Mouse (Mus musculus) brain, embryonic 14.5 days (tissue): ENCODE results near the gene Mrs2.

Source experiments
- CTCF ChIP-seq: fragments of 200-500 bp; IDR thresholded peaks from 2 replicates; pipeline ENCODE4 v1.5.1; 2012; ENCODE audit warnings: inconsistent platforms, mild to moderate bottlenecking, moderate library complexity, borderline replicate concordance; ENCODE audit not compliant: insufficient read depth, insufficient read length; ENCODE audit errors: extremely low read depth
- POLR2A ChIP-seq: fragments of 200-500 bp; IDR thresholded peaks from 2 replicates; pipeline ENCODE4 v1.6.1; 2012; ENCODE audit warnings: mild to moderate bottlenecking, inconsistent platforms, borderline replicate concordance; ENCODE audit not compliant: poor library complexity, insufficient read depth, insufficient read length, severe bottlenecking; ENCODE audit errors: extremely low read depth

- TF ChIP-seq CTCF = no peak
- TF ChIP-seq POLR2A = no peak
Measured at GRCm38 (mm10) chr13:24985435-24985834, 34.7 kb downstream of the Mrs2 start.
